Mouse (Mus musculus) heart, postnatal 14 days (tissue): ENCODE measurements around the gene Lrig1. TPM values are rescaled to one million over a fixed set of nuclear protein-coding genes. Genes with fewer than 3 reads are reported as not detected.
"Not testable (repeated sequence)": the region's sequence is repeated elsewhere in the genome, so short reads cannot be mapped to it uniquely, and the experiment has no call there.

ENCODE experiments used
- DNase-seq, 2 experiments: peaks; one replicate each; pipeline ENCODE4 v3.0.0; 2021 to 2022
- intact Hi-C: fragments of 180-260 bp; cut with DNase I; formaldehyde crosslinking; loops from one replicate; pipeline ENCODE4 v1.15.1; 2025
- microRNA-seq, 2 experiments: library from miRNA; unstranded; fragments of <30 nt; microRNA quantifications; one replicate each; pipeline ENCODE4 v1.2.0; 2021 to 2022
- total RNA-seq, 2 experiments: library from RNA; stranded (reverse); gene quantifications; 2 replicates each; pipeline ENCODE4 v1.2.3; 2021

Gene Lrig1
- total RNA-seq, 2 experiments from 2014 or later: 37.8 to 38.6 TPM

GRCm38 (mm10) chr6:94595206-94595605, 104.8 kb downstream of the Lrig1 start:
- no peak for DNase-seq
- intact Hi-C loops: no loop called here

DNA sequence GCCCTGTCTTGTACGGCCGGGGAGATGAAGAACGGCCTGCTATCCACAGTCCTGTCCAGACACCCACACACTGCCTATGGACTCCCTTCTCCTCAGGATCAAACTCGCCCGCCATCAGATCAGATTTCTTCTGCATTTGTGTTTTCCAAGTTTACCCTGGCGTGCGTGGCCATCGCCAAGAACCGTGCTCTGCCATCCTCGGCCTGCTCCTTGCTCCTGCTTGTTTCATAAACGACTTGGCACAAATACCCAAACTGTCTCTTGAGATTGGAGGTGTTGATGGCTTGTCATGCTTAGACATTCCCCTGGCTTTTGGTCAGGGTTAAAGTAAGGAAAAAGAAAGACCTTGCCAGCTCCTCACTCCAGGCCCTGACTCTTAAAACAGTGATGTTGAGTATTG, 105.2 kb downstream of the Lrig1 start:
- DNase-seq: no peak
- intact Hi-C loops: no loop called here

DNA sequence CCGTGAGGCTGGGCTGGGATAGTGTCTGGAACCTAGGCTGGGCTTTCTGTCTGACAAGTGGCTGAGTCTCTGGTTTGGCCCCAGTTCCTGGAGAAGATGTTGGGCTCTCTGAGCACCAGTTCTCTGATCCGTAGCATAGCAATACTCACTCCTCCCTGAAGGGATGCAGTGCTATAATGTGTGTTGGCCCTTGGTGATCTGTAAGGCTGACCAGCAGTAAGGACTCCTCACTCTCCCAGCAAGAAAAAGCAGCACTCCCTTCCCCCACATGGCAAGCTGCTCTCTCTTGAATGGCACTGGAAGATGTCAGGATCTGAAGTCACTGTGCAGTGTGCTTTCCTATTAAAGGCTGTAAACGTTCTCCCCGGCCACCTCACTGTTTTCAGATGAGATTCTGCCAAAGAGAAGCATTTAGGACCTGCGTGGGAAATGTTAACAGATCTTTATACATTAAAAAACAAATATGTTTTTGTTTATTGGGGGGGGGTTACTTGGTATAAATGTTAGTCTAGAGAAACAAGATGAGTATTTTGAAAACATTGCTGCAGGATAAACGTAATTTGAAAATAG, 105.8 kb downstream of the Lrig1 start:
- intact Hi-C loops: no loop called here
- DNase-seq: no peak

GRCm38 (mm10) chr6:94592710-94593109, 107.2 kb downstream of the Lrig1 start:
- no peak for DNase-seq
- intact Hi-C loops: no loop called here

DNA sequence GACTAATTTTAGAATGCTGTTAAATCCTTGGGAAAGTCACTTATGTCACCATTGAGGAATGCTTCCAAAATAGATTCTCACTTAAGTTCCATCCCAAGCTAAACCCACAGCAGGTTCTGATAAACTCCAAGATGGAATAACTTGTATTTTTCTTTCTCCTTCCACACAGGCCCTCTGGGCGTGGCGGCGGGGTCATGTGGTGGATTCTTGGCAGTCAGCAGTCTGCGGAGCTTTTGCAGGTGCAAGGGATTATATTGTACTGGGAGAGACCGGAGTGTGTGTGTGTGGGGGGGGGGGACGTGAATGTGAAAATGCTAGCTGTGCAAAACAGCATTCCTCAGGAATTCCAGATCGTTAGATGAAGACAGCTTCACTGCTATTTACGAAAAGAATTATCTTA, 107.7 kb downstream of the Lrig1 start:
- DNase-seq: peak; percentile 61 to 68
- intact Hi-C loops: no loop called here

DNA sequence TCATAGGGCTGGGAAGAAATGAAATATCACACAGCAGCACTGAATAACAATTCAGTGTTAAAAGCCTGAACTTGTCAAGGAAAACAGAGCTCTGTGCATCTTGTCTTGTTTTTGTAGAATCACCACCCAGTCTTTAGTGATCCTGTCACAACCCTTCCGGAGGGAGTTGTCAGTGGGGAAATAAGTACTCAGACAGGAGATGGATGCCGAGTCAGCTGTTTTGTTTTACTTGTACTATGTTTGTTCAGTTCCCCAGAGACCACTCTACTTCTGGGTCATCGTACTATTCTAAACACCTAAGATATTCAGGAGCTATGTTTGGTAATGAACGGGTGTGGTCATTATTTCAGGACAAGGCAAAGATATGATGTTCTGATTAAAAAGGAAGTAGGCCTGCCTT, 111.6 kb downstream of the Lrig1 start:
- intact Hi-C loops: no loop called here
- no peak for DNase-seq

DNA sequence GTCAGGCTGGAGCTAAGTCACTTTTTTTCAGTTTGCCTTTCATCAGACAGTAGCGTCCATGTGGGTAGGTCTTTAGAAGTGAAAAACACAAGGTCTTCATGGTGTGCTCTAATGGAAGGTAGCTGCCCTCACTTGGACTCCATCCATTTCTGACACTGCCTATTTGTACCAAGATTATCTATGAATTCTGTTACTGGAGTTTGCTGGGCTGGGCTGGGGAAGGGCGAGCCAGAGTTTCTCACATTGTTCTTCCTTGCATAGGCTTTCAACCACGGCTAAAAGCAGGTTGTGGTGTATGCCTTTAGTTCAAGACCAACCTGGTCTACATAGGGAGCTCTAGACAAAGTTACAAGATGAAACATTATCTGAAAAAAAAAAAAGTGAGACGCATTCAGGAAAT, 115.0 kb downstream of the Lrig1 start:
- intact Hi-C loops: no loop called here
- no peak for DNase-seq

GRCm38 (mm10) chr6:94584147-94584695, 115.7 kb downstream of the Lrig1 start:
- intact Hi-C loops: no loop called here
- no peak for DNase-seq

DNA sequence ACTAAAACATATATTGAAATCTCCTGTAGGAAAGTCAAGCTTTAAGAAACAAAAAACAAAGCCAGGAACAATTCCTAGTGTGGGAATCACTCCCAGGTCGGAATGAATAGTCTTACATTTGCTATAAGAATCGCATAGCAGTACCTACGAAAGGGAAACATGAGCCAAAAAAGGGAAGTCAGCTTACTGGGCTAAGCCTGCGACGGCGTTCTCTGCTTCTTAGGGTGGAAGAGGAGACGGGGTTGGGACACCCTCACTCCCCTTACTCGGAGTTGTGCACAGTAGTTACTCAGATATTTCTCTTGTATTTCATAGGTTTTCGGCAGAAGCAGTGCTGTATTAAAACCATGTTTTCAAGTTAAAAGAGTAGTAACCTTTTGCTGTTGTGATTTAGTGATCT, 117.9 kb downstream of the Lrig1 start:
- no peak for DNase-seq
- intact Hi-C loops: no loop called here

DNA sequence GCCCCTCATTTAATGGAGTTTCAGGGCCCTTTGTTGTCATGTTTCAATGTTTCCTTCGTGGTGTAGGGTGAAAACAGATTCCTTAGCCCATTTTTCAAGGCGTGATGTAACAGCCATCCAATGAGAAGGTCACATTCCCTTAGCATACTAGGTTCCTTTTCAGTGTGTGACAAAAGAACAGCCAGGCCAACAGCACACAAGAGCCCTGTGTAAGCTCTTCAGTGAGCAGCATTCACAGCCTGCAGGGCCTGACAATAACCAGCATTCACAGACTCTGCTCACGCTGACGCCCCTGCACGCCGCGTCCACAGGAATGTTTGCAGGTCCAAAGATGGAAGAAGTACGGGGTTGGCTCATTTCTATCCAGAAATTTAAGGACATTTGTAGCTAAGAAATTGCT, 122.0 kb downstream of the Lrig1 start:
- DNase-seq: no peak
- intact Hi-C loops: no loop called here

DNA sequence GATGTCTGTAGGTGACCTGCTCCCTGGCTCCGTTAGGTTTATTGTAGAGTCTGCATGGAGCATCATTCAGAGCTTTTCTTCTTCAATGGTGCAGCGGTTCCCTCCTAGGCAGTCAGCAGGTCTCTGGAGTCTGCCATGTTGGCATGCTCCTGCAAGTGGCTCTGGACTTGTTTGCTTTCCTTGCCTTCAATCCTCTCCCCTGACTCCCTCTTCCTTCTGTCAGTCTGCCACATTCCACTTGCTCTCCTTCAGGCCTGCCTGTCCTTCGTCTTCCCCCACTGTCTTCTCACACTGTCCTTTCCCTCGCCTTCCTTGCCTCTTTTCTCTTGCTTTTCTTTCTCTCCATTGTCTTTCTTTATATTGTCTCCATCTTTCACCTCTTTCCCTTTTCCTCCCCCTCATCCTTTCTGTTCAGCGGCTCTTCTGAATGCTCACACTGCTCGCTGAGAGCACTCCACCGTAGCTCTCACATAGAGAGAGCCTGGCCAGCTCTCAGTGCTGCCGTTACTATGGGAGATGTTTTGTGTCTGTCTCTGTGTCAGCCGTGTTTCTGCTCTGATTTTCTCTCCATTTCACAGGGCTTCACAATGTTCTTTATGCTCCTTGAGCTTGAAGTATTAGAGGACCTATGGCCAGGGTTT, 124.3 kb downstream of the Lrig1 start:
- intact Hi-C loops: no loop called here

GRCm38 (mm10) chr6:94568040-94568439, 131.9 kb downstream of the Lrig1 start:
- intact Hi-C loops: no loop called here
- DNase-seq: no peak

More for the DNA sequence above, 124.3 kb downstream of the Lrig1 start:
- DNase-seq: no peak

- no peak for DNase-seq
- intact Hi-C loops: no loop called here
Measured at GRCm38 (mm10) chr6:94565766-94566165, 134.2 kb downstream of the Lrig1 start.

GRCm38 (mm10) chr6:94563203-94563940, 136.6 kb downstream of the Lrig1 start:
- no peak for DNase-seq
- intact Hi-C loops: no loop called here

GRCm38 (mm10) chr6:94561346-94561745, 138.6 kb downstream of the Lrig1 start:
- intact Hi-C loops: no loop called here
- DNase-seq: no peak

DNA sequence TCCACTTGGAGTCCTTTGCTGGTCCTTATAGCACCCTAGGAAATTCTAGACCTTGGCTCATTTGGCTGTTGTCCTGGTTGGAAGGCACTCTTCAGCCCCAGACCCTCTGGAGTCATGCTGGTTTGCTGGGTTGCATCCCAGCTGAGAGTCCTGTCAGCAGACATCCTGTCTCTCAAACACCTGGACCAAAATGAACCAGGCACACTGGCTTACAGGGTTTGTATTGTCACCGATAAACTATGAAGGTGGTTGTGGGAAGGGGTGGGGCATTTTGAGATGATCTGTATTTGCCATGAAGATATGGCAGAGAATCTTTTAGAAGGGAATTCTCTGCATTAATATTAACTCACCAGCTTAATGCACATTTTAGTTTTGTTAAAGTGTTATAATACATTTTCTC, 139.1 kb downstream of the Lrig1 start:
- no peak for DNase-seq
- intact Hi-C loops: no loop called here

DNA sequence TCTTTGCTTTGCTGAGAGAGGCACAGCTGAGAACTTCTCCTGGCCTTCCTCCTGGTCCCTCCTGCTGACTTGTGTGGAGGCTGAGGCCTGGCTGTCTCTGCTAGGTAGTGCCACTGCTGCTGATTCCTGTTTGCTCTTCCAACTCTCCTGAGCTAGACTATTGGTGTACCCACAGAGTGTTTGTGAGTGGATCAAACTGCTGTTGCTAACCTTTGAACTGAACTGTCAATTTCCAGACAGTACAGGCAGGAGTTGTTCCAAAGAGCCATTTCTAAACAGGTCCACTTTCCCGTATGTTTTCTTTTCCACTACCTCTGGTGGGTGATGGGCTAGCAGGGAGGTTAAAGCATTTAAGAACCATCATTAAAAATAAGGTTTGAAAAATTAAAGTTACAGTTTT, 141.4 kb downstream of the Lrig1 start:
- DNase-seq, intact Hi-C loops: not testable (repeated sequence)

Small RNA genes lying within 50 kb of the gene (microRNA-seq; reads per million reads assigned to microRNA genes)
- gene Mir7041: 0 to 0.48 reads per million in 2 experiments

Other genes starting within 250 kb of the Lrig1 start
- 10 to 100 TPM; 11.4 to 14.6 TPM for gene Slc25a26, start 199.8 kb downstream of the Lrig1 start, total RNA-seq